Mouse (Mus musculus) fat pad, adult 2 months (tissue): ENCODE measurements around the gene Bcas3.

ENCODE experiments used
- DNase-seq: peaks from one replicate; pipeline ENCODE4 v3.0.0-alpha.2; 2011; ENCODE audit warnings: low read depth, low spot score; ENCODE audit errors: extremely low read depth

Bcas3 gene

GRCm38 (mm10) chr11:85837648-85838423, 484.9 kb downstream of the Bcas3 start:
- no peak for DNase-seq

GRCm38 (mm10) chr11:85838424-85839257, 485.7 kb downstream of the Bcas3 start:
- DNase-seq = no peak

GRCm38 (mm10) chr11:85839258-85840030, 486.5 kb downstream of the Bcas3 start:
- DNase-seq = no peak

GRCm38 (mm10) chr11:85840031-85840802, 487.2 kb downstream of the Bcas3 start:
- no peak for DNase-seq

GRCm38 (mm10) chr11:85840803-85841145, 487.8 kb downstream of the Bcas3 start:
- no peak for DNase-seq

DNA sequence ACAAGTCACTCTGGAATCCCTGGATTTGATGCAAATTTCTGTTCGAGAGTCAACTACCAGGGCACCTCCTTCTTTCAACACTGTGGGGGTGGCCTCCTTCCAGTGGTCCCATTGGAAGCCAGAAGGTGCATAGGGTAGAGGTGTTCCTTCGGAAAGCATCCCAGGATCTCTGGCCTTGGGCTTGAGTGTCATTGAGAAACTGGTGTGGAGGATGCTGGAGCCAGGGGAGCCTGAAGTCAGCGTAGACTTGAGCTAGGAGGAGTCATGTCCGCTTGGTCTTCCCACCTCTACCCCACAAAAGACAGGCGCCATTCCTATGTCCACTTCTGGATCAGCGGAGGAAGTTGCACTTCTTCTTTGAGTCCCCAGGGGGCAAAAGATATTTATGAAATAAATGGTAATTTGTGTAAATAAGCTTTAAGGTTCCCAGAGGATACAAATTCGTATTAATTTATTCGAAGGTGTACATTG, 488.3 kb downstream of the Bcas3 start:
- no peak for DNase-seq

DNA sequence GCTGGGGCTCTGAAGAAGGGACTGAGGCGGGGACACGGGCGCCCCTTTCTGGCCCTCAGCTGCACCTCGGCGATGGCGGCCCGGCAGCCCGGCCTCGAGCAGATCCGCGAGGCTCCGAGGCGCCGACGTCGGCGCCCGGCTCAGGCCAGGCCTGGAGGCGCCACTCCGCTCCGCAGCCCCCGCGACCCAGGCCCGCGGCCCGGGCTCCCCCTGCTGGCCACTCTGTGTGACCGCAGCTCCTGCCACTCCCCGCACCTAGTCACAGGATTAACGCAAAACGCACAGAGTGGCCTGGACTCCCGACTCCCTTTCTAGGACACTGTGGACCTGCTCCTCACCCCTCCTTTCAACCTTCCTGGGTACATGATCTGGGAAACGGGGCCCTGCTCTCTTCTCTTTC, 489.0 kb downstream of the Bcas3 start:
- DNase-seq = no peak

GRCm38 (mm10) chr11:85842596-85843346, 489.8 kb downstream of the Bcas3 start:
- no peak for DNase-seq

DNA sequence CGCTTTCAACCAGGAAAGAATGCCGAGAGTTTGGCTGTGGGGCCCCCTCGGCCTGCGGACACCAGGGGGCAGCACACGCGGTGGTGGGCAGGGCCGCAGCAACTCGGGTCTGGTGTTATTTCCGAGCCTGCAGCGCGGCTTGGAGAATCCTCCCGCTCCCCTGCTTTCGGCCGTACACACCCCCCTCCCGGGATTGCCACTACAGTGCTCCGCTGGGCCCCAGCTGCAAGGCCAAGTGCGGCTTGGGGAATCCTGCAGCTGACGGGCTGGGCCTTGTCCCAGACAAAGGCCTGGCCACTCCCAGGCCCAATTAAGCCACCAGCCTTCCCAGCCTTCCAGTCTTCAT, 490.4 kb downstream of the Bcas3 start:
- no peak for DNase-seq

- DNase-seq = no peak
These were observed 491.4 kb downstream of the Bcas3 start for GRCm38 (mm10) chr11:85844144-85844965.

- no peak for DNase-seq
These were observed 492.0 kb downstream of the Bcas3 start for GRCm38 (mm10) chr11:85844971-85845370.

DNA sequence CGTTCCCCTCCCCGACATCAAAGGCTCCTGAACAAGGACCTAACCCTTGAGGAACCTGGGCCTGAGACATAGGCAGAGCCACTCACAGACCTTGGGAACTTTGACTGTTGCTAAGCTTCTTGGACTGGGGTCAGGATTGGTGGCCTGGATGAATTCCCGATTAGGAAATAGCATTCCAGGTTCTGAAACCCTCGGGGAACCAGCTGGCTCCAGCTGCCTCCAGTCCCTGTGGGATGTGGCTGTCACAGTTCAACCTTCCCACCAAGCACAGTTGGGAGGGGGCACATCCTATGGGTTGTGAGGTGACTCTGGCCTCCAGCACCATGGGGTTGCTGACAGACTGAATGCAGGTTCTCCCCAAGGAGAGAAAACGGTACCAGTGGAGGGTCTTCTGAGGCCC, 493.0 kb downstream of the Bcas3 start:
- no peak for DNase-seq

DNA sequence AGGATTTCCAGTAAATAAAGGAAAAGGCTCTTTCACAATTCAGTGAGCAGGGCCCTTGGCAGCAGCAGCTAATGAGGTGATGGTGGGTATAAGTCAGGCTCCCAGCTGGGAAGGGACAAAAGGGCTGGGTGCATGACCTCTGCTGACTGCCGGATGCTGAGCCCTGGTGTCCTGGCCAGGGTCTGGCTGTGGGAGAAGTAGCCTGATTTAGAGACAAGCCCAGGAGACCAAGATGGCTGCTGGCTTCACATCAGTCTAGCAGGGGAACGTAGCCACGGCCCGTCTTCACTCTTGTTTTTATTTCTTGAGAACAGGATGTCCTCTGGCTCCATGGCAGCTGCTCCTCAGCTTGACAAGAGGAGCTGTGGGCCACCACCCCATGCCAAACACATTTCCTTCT, 493.5 kb downstream of the Bcas3 start:
- DNase-seq = no peak

DNA sequence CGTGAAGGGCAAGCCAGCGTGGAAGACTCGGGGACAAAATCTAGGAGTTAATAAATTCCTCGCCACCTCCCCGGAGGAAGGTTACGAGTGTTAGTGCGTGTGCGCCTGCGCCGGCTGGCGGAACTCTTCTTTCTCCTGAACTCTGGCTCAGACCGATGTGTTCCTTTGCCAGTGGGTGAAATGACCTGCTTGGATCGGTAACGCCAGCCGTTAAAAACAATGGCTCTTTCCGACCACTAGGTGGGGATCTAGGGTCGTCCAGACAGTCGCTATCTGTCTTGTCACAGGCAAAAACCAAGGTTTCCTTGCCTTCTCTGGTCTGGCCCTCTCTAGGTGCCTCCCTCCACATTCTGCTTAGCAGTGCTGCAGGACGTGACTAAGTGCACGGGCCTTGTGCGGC, 496.1 kb downstream of the Bcas3 start:
- DNase-seq = no peak

- no peak for DNase-seq
These were observed 497.3 kb downstream of the Bcas3 start, which contains the start of gene Gm11444 for GRCm38 (mm10) chr11:85850233-85850632. TSS of gene Gm11444 (minus strand) at chr11:85850333.

GRCm38 (mm10) chr11:85850758-85851157, 497.8 kb downstream of the Bcas3 start:
- DNase-seq = no peak

DNA sequence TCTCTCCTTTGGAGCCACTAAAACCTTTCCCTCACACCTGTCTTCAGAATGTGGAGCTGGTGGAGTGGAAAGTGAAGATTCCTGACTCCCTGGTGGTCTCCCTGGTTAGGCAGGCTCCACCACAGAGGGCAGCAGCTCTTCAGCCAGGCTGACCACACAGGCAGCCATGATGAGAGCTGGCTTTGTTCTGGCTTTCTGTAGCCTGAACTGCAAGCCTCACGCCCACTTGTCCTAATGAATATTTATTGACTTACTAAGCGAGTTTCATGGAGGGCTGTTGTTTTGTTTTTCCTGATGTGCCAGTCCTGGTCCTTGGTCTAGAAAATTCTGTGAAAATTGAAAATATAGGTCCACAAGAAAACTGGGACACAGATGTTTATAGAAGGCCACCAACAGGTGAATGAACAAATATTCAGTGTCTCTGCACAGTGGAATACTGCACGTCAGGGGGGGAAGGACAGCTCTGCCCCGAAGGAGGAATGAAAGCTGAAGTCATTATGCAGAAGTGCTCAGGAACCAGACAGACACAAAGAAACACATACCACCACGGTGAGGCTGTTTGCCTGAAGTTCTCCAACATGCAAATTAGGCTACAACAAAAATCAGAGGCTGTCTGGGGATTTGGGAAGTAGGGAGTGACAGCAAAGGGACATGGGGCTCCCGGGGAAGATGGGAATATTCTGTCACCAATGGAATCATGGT, 505.2 kb downstream of the Bcas3 start:
- no peak for DNase-seq

- DNase-seq = no peak
These were observed 511.4 kb downstream of the Bcas3 start for GRCm38 (mm10) chr11:85864363-85864762.
